Mouse (Mus musculus) embryo, embryonic 11.5 days (tissue): ENCODE results near the gene Gpr4.
A peak's percentile ranks its signal among the peaks of the same experiment; 100 is the strongest.

Experiments
- DNase-seq: peaks from one replicate; pipeline ENCODE4 v3.0.0-alpha.2; 2012; ENCODE audit warnings: low read depth, low spot score

Gene Gpr4

DNA sequence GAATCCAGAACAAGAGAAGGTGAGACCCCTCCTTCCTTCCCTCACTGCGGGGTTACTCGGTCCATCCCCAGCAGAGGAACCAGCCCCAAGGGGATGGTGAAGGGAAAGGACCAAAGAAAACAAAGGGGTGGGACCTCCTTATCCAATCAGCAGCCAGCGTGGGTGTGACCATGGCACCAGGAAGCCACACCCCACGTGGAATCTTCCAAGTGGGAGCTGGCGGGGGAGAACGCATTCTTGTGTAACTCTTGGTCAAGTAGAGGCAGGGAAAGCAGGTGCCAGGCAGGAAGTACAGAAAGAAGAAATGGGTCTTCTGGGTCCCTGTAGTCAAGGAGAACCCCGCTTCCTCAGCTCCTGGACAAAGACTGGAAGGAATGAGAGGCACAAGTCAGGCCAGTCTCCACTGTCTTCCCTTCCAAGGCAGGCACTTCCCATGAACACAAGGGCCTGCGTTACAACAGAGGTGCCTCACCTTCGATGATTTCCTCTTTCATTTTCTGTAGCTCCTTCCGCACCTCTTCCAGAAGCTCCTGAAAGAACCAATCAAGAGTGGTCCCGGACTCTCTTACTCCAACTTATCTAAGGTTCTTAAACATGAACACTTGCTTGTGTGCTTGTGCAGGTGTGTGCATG, 45.2 kb downstream of the Gpr4 start:
- no peak for DNase-seq

DNA sequence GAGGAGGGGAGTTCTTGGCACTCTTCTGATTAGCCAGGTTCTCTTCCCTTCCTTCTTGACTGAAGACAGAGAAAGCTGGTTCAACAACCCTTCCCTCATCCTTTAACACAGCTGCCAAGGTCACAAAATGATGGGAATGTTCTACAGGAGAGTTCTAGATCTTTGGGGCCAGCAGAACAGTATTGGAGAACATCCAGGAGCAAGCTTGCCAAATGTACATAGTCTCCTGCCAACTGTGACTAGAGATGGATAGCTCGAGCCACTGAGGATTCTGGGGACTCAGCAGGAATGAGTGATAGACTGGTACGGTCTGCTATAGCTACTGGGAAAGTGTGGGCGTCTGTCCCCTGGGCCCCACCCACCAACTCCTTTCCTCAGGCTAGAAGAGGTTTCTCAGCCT, 46.0 kb downstream of the Gpr4 start:
- no peak for DNase-seq

DNA sequence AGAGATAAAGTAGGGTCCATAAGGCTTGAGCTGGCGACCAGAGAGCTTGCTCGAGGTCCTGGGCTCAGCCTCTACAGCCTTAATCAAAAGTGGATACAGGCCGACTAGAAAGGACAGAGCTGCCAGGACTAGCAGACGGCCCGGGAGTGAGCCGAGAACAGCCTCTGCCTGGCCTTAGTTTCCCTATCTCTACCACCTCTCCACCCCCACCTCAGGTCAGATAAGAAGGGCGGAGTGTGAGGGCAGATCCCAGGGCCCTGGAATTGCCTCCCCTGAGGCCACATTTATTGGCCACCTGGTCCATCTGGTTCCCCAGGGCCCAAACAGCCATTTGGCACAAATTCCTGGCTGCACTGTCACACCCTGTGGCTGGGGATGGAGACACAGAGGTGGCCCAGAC, 52.8 kb downstream of the Gpr4 start:
- DNase-seq, result no peak

DNA sequence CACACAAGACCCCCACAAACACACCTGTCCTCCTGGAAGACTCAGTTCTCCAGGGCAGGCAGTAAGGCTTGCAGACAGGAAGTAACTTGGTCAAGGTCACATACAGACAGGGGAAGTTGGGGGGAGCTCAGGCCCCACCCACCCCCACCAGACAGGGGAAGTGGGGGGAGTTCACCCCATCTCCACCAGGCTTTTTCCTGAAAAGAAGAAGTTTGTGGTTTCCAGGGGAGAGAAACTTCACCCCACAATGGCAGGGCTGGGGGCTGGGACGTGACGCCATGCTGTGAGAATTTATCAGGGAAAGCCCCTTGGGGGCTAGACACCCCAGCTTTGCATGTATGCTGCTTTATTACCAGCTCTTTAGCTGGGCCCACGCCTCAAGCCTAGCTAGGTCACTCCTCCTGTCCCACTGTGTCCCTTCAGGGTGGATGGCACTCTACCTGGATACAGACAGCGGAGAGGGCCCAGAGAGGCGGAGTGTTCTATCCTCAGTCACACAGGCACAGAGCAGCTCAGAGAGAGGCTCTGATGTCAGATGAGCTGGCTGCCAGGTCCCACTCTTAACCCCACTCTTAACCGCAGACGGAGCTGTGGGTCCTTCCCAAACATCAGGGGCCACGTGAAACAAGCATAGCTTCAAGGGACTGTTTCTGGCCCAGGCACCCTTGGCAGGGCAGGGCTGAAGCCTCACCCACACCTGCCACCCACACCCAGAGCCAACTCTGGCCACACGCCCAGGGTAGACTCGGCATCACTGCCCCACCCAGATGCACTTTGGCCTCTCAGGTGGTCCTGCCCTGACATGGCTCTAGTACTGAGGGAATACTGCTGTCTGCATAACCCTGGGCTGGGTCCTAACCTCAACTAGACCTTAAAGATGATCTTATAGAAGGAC, 53.8 kb downstream of the Gpr4 start:
- DNase-seq, result no peak

DNA sequence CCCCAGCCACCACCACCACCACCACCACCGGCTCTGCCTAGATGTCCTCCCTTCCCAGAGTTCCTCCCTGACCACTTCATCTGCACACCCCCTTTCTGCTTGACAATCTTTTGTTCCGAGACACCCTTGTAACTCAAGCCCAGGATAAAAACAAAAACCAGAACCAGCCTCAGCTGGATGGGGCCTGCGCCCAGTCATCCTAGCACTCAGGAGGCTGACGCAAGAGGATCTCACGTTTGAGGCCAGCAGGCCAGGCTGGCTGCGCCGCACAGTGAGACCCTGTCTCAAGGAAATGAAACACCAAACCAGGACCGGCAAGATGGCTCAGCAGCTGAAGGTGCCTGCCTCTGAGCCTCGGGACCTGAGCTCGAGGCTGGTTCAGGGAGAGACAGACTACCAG, 54.7 kb downstream of the Gpr4 start:
- no peak for DNase-seq

DNA sequence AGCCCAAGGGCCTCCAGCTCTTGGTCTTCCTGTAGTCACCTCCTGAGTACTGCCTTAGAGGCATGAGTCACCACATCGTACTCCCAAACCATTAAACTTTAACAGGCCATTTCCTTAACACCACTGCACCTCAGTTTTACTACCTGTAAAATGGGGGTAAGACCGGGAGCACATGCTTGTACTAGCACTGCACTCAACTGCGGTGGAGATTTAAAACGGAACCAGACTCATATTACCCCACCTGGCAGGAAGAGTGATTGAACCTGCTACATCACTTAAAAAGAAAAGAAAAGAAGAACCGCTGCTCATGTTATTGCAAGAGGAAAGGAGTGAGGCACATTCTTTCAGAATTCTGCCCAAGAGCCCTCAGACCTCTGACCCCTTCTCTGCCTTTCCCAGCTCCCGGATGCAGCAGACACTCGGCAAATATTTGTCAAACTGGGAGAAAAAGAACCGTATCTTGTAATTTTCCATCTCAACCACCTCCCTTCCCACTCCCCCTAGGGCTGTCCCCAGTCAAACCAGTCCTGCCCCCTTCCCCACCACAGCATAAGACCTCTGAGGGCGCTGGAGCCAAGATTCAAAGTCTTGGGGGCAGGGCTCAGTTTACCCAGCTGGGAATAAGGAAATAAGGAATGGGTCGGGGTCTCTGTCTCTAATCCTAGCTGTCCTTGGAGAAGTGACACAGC, 56.8 kb downstream of the Gpr4 start:
- DNase-seq, result no peak

DNA sequence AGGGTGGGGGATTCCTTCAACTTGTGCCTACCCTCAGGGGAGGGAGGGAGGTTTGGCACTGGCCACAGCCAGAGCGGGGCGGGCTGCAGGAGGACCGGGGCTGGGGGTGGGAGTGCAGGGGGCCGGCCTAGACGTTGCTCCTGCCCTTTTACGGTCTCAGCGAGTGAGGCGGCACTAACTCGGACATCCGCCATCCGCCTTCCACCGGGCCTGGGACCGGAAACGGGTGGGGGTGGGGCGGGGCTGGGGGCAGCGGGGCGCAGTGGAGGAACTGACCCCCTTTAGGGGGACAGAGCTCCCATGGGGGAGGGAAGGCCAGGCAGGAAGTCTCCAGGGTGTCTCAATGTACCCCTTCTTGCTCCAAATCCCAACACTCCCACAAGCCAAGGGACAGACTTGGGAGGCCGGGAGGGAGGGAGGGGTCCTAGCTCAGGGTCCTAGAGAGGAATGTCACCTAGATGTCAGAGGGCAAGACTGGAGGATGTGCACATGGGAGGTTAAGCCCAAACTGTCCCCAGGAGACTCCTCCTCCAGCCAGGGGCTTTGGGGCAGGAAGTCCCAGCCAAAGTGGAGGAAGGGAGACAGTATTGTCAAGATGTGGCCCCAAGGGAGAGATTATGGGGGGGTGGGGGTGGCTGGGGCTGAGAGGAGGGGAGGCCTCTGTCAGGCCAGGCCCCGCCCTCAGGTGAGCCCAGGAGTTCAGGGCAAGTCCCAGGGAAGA, 57.5 kb downstream of the Gpr4 start:
- DNase-seq, result no peak

DNA sequence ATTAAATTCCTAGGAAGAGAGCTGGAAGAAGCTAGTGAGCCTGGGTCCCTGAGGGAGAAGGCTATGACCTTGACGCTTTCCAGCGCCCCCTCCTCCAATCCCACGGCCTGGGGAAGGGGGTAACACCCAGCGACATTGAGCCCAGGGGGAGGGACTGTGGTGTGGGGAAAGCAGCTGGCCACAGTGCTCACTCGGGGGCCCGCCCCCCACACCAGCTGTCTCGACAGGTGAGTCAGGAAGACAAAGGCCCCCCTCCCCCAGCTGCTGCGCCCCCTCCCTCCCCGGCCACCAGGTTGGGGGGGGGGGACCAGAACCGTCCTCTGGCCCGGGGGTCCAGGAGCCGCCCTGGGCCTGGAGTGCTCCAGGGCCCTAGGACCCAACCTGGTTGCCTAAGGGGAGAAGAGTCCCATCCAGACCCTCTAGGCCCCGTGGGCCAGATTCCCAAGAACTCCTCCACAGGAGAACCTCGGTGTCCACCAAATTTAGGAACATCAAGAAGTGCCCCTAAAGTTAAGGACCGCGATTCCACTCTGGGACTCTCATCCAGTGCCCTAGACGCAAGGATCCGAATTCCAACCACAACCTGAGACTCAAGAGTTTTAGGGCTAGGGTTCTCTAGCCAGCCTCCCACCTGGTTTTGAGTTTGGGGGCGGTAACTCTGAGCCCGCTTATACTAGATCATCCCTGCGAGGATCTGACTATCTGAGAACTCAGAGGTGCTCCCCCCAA, 58.3 kb downstream of the Gpr4 start:
- no peak for DNase-seq

DNA sequence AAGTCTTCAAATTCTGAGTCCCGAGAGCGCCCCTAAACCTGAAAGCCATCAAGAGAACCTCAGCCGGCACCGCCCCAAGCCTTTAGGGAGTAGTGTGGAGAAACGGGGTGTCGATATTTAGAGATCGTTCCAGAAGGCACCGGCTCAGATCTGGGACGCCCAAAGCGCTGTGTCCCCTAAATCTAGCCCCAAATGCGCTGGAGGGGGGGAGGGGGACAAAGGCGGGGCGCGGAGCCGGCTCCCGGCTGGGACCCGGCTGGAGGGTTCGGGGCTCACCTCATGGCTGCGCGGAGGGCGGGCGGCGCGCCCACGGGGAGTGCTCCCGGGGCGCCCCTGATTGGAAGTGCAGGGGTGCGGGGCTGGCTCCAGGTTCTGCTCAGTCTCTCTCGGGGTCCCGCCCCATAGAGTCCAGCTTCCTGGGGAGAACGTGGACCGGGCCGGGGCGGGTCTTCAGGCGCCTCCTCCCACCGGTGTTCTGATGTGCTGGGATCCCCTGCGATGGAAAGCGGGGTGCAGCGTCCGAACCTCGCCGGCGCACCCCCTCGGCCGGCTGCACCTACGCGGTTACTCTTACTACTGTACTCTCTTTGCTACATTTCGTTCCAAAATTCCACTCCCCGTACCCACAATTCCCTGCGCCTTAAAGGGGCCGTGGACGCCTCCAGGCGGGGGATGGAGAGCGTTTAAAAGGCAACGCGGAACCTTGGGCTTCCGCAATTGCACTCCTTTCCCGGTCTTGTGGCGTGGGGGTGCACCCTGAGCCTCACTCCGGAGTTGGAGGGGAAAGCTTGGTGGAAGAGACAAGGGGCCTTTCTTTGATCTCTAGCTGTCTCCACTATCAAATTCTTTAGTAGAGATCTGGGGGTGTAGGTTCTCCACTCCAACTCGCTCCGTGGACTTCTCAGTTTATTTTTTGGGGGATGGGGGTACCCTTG, 59.2 kb downstream of the Gpr4 start, which contains the start of gene Vasp:
Gene Vasp, minus strand, starts transcription at position 580 of the 935 bp plus-strand sequence.
- DNase-seq, result peak; percentile 73

DNA sequence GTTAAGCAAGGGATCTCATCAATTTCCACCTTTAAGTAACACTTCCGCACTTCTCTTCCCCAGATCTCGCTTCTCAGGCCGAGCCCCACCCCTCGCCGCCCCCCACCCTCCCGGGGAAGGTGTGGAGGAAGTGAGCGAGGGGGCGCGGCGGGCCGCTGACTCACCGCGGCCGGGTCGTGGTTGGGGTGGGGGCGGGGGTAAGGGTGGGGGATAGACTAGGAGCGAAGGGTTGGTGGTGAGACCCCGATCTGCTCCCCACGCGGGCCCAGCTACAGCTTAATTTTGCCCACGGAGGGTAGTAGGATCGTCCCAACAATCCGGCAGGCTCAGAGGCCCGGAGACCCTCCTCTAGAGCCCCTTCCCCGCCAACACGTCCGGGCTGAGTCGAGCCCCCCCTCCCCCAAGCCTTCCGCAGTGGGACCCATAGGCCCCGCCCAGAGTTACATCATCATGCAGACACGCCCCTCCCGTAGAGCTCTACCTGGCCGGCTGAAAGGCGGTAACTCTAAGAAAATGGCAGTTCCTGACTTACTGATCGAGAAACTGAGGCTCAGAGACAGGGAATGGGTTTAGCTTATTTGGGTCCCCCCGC, 59.9 kb downstream of the Gpr4 start:
- DNase-seq, result no peak
